Mouse (Mus musculus) testis, adult 2 months (tissue): Measurements from ENCODE around the gene Ubc.
"Not testable (repeated sequence)": the region's sequence is repeated elsewhere in the genome, so short reads cannot be mapped to it uniquely, and the experiment has no call there.

Experiments used
- CTCF ChIP-seq: fragments of 200-500 bp; IDR thresholded peaks from 2 replicates; pipeline ENCODE4 v1.5.1; 2012; ENCODE audit warnings: low read depth, mild to moderate bottlenecking, inconsistent platforms, low read length, moderate library complexity; ENCODE audit not compliant: control insufficient read depth, insufficient read depth, insufficient replicate concordance
- POLR2A ChIP-seq: fragments of 200-500 bp; IDR thresholded peaks from 2 replicates; pipeline ENCODE4 v1.6.1; 2012; ENCODE audit warnings: low read depth, mild to moderate bottlenecking, inconsistent platforms, low read length, moderate library complexity; ENCODE audit not compliant: control insufficient read depth

DNA sequence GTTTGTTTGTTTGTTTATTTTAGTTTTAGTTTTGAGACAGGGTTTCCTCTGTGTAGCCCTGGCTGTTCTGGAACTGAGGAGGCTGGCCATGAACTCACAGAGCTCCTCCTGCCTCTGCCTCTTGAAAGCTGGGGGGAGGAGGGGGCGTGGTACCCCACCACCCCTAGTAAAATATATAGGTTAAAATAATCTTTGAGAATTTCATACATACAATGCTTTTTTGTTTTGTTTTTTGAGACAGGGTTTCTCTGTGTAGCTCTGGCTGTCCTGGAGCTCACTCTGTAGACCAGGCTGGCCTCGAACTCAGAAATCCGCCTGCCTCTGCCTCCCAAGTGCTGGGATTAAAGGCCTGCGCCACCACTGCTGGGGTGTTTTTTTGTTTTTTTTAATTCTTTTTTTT lies 2.2 kb upstream of the Ubc start:
- not testable (repeated sequence) for TF ChIP-seq CTCF, POLR2A
